Mouse (Mus musculus) CH12.LX (cell line): ENCODE results near the gene Kcng4. TPM values are rescaled to one million over a fixed set of nuclear protein-coding genes. Genes with fewer than 3 reads are reported as not detected.

Experiments used
- DNase-seq: peaks from one replicate; pipeline ENCODE4 v3.0.0-alpha.2; 2013; ENCODE audit errors: extremely low read depth
- H3K27ac ChIP-seq: 2 replicates; pipeline ENCODE4 v1.5.1; 2012; ENCODE audit warnings: low read depth, mild to moderate bottlenecking, control low read depth, moderate library complexity; ENCODE audit not compliant: insufficient read depth
- H3K27me3 ChIP-seq: replicated peaks from 2 replicates; pipeline ENCODE3; 2012; ENCODE audit warnings: inconsistent platforms
- H3K36me3 ChIP-seq, 2 experiments: replicated peaks in 1 of 2; 2 replicates each; pipeline versions ENCODE3 to v1.6.1; 2012; ENCODE audit warnings: inconsistent platforms in 1 of 2, low read length in 1 of 2, mild to moderate bottlenecking in 1 of 2, mixed read lengths in 1 of 2, moderate library complexity in 1 of 2; ENCODE audit not compliant: control insufficient read depth in 1 of 2, insufficient read depth in 1 of 2
- H3K4me1 ChIP-seq, 2 experiments: 2 replicates each; pipeline ENCODE4 v1.6.1; 2012; ENCODE audit warnings: inconsistent platforms in 1 of 2, moderate library complexity in 1 of 2; ENCODE audit not compliant: insufficient read depth in 2 of 2, control insufficient read depth in 1 of 2
- H3K4me2 ChIP-seq: 2 replicates; pipeline ENCODE4 v1.6.1; 2012; ENCODE audit warnings: low read depth, mild to moderate bottlenecking, control low read depth; ENCODE audit not compliant: poor library complexity, insufficient read depth, severe bottlenecking
- H3K4me3 ChIP-seq, 3 experiments: fragments of 150-350 bp in 1 of 3; sonication (generic) in 1 of 3; replicated peaks in 1 of 3; 2 replicates each; pipeline versions ENCODE3 to v1.5.1; 2011 to 2012; ENCODE audit warnings: low read depth in 2 of 3, low read length in 2 of 3, mild to moderate bottlenecking in 2 of 3, moderate library complexity in 2 of 3, control low read depth in 1 of 3, improper control_type of control experiment in 1 of 3, inconsistent platforms in 1 of 3, mixed read lengths in 1 of 3; ENCODE audit not compliant: poor library complexity in 1 of 3
- H3K79me2 ChIP-seq: replicated peaks from 2 replicates; pipeline ENCODE4 v1.6.1; 2012; ENCODE audit warnings: mild to moderate bottlenecking, moderate library complexity; ENCODE audit not compliant: control insufficient read depth, poor library complexity, insufficient read depth, severe bottlenecking; ENCODE audit errors: extremely low read depth
- H3K9ac ChIP-seq: 2 replicates; pipeline ENCODE4 v1.6.1; 2012; ENCODE audit warnings: low read depth, mild to moderate bottlenecking, control low read depth, moderate library complexity; ENCODE audit not compliant: insufficient read depth
- H3K9me3 ChIP-seq: replicated peaks from 2 replicates; pipeline ENCODE3; 2012; ENCODE audit warnings: low read length, inconsistent platforms, mixed read lengths
- BHLHE40 ChIP-seq: IDR thresholded peaks from 2 replicates; pipeline ENCODE4 v1.6.1; 2011; ENCODE audit warnings: mild to moderate bottlenecking, low read depth, low read length, improper control_type of control experiment
- CHD1 ChIP-seq: IDR thresholded peaks from 2 replicates; pipeline ENCODE4 v1.6.1; 2012; ENCODE audit warnings: low read depth, low read length, improper control_type of control experiment, inconsistent platforms
- CHD2 ChIP-seq: IDR thresholded peaks from 2 replicates; pipeline ENCODE4 v1.6.1; 2011; ENCODE audit warnings: low read length, improper control_type of control experiment
- E2F4 ChIP-seq: IDR thresholded peaks from 2 replicates; pipeline ENCODE4 v1.6.1; 2011; ENCODE audit warnings: low read depth, low read length, improper control_type of control experiment; ENCODE audit not compliant: insufficient replicate concordance
- ELF1 ChIP-seq: IDR thresholded peaks from 2 replicates; pipeline ENCODE4 v1.6.1; 2014; ENCODE audit warnings: low read depth, mild to moderate bottlenecking, inconsistent platforms, low read length, improper control_type of control experiment
- ETS1 ChIP-seq: conservative IDR thresholded peaks from 2 replicates; pipeline ENCODE4 v1.6.1; 2012; ENCODE audit warnings: low read depth, mild to moderate bottlenecking, inconsistent platforms, low read length, improper control_type of control experiment, moderate library complexity
- HCFC1 ChIP-seq: IDR thresholded peaks from 2 replicates; pipeline ENCODE4 v1.6.1; 2012; ENCODE audit warnings: low read depth, mild to moderate bottlenecking, inconsistent platforms, low read length, improper control_type of control experiment
- IRF4 ChIP-seq: IDR thresholded peaks from 2 replicates; pipeline ENCODE4 v1.6.1; 2014; ENCODE audit warnings: low read depth, mild to moderate bottlenecking, inconsistent platforms, low read length, improper control_type of control experiment
- JUN ChIP-seq: IDR thresholded peaks from 2 replicates; pipeline ENCODE4 v1.6.1; 2011; ENCODE audit warnings: low read depth, mild to moderate bottlenecking, low read length, improper control_type of control experiment, moderate library complexity; ENCODE audit not compliant: insufficient read depth
- JUND ChIP-seq: conservative IDR thresholded peaks from 2 replicates; pipeline ENCODE4 v1.6.1; 2011; ENCODE audit warnings: low read depth, low read length, improper control_type of control experiment
- MAX ChIP-seq: IDR thresholded peaks from 2 replicates; pipeline ENCODE4 v1.6.1; 2011; ENCODE audit warnings: low read length, improper control_type of control experiment
- MEF2A ChIP-seq: IDR thresholded peaks from 2 replicates; pipeline ENCODE4 v1.6.1; 2014; ENCODE audit warnings: low read depth, mild to moderate bottlenecking, inconsistent platforms, low read length, improper control_type of control experiment, borderline replicate concordance
- MXI1 ChIP-seq: IDR thresholded peaks from 2 replicates; pipeline ENCODE4 v1.6.1; 2011; ENCODE audit warnings: mild to moderate bottlenecking, low read depth, low read length, improper control_type of control experiment
- NELFE ChIP-seq: IDR thresholded peaks from 2 replicates; pipeline ENCODE4 v1.6.1; 2011; ENCODE audit warnings: low read depth, low read length, improper control_type of control experiment
- NRF1 ChIP-seq: IDR thresholded peaks from 2 replicates; pipeline ENCODE4 v1.6.1; 2014; ENCODE audit warnings: low read depth, mild to moderate bottlenecking, inconsistent platforms, low read length, improper control_type of control experiment, moderate library complexity
- POLR2A ChIP-seq: IDR thresholded peaks from 2 replicates; pipeline ENCODE4 v1.6.1; 2011; ENCODE audit warnings: low read depth, mild to moderate bottlenecking, improper control_type of control experiment, low read length
- POLR2AphosphoS2 ChIP-seq: IDR thresholded peaks from 2 replicates; pipeline ENCODE4 v1.6.1; 2011; ENCODE audit warnings: low read depth, low read length, improper control_type of control experiment
- RAD21 ChIP-seq: IDR thresholded peaks from 2 replicates; pipeline ENCODE4 v1.6.1; 2011; ENCODE audit warnings: low read depth, mild to moderate bottlenecking, low read length, improper control_type of control experiment, moderate library complexity
- SIN3A ChIP-seq: IDR thresholded peaks from 2 replicates; pipeline ENCODE4 v1.6.1; 2012; ENCODE audit warnings: low read length, improper control_type of control experiment, inconsistent platforms
- UBTF ChIP-seq: IDR thresholded peaks from 2 replicates; pipeline ENCODE4 v1.6.1; 2012; ENCODE audit warnings: low read depth, mild to moderate bottlenecking, inconsistent platforms, low read length, improper control_type of control experiment, moderate library complexity
- USF2 ChIP-seq: conservative IDR thresholded peaks from 2 replicates; pipeline ENCODE4 v1.6.1; 2011; ENCODE audit warnings: low read depth, low read length, improper control_type of control experiment
- ZC3H11A ChIP-seq: IDR thresholded peaks from 2 replicates; pipeline ENCODE4 v1.6.1; 2012; ENCODE audit warnings: low read depth, mild to moderate bottlenecking, inconsistent platforms, low read length, improper control_type of control experiment
- ZKSCAN1 ChIP-seq: IDR thresholded peaks from 2 replicates; pipeline ENCODE4 v1.6.1; 2012; ENCODE audit warnings: low read depth, inconsistent platforms, low read length, improper control_type of control experiment, borderline replicate concordance
- ZMIZ1 ChIP-seq: IDR thresholded peaks from 2 replicates; pipeline ENCODE4 v1.6.1; 2012; ENCODE audit warnings: low read depth, mild to moderate bottlenecking, inconsistent platforms, low read length, improper control_type of control experiment
- dilution Hi-C: fragments of 300-500 bp; cut with MboI; formaldehyde crosslinking; loops from 2 replicates; pipeline ENCODE4 v1.14.3; 2020; ENCODE audit warnings: low sequenced_read_pairs; ENCODE audit not compliant: extremely low pct_unique_long_range_greater_than_20kb, extremely low pct_ligation_motif_present
- in situ Hi-C: fragments of 300-500 bp; cut with MboI; formaldehyde crosslinking; loops from 3 replicates; pipeline ENCODE4 v1.14.3; 2019; ENCODE audit warnings: low sequenced_read_pairs, low pct_ligation_motif_present, low pct_unique_long_range_greater_than_20kb, mixed read lengths
- polyA plus RNA-seq: library from polyadenylated mRNA; unstranded; fragments of >175 nt; gene quantifications from 2 replicates; pipeline ENCODE4 v1.2.1, GENCODE M21; 2012; ENCODE audit warnings: low read depth; ENCODE audit not compliant: insufficient read length
- total RNA-seq, 2 experiments: library from RNA; depleted of rRNA; stranded (reverse); fragments of 300-350 nt in 1 of 2; fragments of >200 nt in 1 of 2; gene quantifications; 2 replicates each; pipeline ENCODE4 v1.2.3; 2012 to 2014

The Kcng4 gene
- total and polyA plus RNA-seq, 3 experiments, result not detected

DNA sequence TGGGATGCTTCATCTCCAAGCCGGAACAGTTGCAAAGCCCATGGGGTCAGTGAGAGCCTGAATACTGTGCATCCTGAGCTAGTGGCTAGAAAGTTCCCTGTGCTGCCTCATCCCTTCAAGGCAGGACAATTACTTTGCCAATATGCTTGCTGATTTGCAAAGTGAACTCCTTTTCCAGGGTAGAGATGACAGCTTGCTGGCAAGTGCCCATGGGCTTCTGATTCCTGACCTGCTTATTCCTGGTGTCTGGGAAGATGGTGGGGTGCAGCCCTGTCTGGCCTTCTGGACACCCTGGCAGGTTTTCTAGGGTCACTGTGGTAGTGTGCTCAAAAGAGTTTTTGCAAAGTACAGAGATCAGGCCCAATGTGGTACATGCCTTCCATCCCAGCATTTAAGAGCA lies 7.5 kb upstream of the Kcng4 start:
- Histone ChIP-seq H3K4me3 (no peak overlapping the region), H3K27ac (no peak overlapping the region), H3K9me3 (peaks cover 17% of the 10 kb centered on the region), H3K4me1 (no peaks in the 10 kb centered on the region), H3K4me2 (no peak overlapping the region), H3K27me3 (peaks cover 59% of the 10 kb centered on the region), H3K9ac (no peak overlapping the region), H3K36me3 (no peaks in the 10 kb centered on the region), H3K79me2 (no peaks in the 10 kb centered on the region)
- dilution Hi-C loops, result no loop called here
- TF ChIP-seq ELF1, result no peak
- no peak for TF ChIP-seq JUND
- no peak for TF ChIP-seq USF2
- no peak for TF ChIP-seq ETS1
- no peak for TF ChIP-seq RAD21
- TF ChIP-seq CHD2, result no peak
- TF ChIP-seq MXI1, result no peak
- no peak for TF ChIP-seq JUN
- TF ChIP-seq E2F4, result no peak
- TF ChIP-seq MAX, result no peak
- TF ChIP-seq POLR2AphosphoS2, result no peak
- no peak for TF ChIP-seq ZMIZ1
- TF ChIP-seq BHLHE40, result no peak
- no peak for TF ChIP-seq IRF4
- in situ Hi-C loops, result no loop called here
- no peak for DNase-seq

DNA sequence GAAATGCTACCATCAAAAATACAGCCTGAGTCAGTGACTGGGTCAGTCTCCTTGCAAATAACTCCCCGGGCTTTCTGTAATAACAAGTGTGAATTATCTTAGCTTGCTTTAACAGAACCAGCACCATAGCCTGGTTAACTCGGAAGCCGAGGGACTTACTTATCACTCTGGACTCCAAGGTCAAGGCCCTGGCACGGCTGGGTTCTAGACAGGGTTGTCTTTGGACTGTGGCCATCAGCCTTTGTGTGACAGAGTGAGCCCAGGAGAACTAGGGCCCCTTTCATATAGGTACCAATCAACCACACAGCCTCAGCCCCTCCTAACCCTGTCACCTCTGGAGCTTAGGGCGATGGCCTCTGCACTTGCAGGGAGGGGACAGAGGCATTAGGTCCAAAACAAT lies 5.6 kb upstream of the Kcng4 start:
- H3K9ac ChIP-seq, result no peak overlapping the region
- dilution Hi-C loops, result no loop called here
- no peak for DNase-seq
- H3K27me3 ChIP-seq, result peaks cover 74% of the 10 kb centered on the region
- no peak overlapping the region for H3K4me3 ChIP-seq
- in situ Hi-C loops, result no loop called here
- H3K9me3 ChIP-seq, result peaks cover 5% of the 10 kb centered on the region
- H3K4me2 ChIP-seq, result no peak overlapping the region
- no peaks in the 10 kb centered on the region for H3K4me1 ChIP-seq
- H3K27ac ChIP-seq, result no peak overlapping the region
- H3K79me2 ChIP-seq, result no peaks in the 10 kb centered on the region
- TF ChIP-seq NELFE (no peak), MEF2A (no peak), POLR2A (no peak), HCFC1 (no peak), POLR2AphosphoS2 (no peak), SIN3A (no peak), BHLHE40 (no peak), ZKSCAN1 (no peak), JUND (no peak), UBTF (no peak), CHD1 (no peak), ZC3H11A (no peak), NRF1 (no peak), E2F4 (no peak)
- no peaks in the 10 kb centered on the region for H3K36me3 ChIP-seq
